Mouse (Mus musculus): ENCODE results near the gene Syncrip. TPM values are rescaled to one million over a fixed set of nuclear protein-coding genes. Genes with fewer than 3 reads are reported as not detected.
"Not testable (repeated sequence)": the region's sequence is repeated elsewhere in the genome, so short reads cannot be mapped to it uniquely, and the experiment has no call there.

Syncrip gene
- polyA plus RNA-seq (2016; fragmentation: Nextera tagmentation; extraction: Ambion mirVana): 119 and 121 TPM in 2 replicates

DNA sequence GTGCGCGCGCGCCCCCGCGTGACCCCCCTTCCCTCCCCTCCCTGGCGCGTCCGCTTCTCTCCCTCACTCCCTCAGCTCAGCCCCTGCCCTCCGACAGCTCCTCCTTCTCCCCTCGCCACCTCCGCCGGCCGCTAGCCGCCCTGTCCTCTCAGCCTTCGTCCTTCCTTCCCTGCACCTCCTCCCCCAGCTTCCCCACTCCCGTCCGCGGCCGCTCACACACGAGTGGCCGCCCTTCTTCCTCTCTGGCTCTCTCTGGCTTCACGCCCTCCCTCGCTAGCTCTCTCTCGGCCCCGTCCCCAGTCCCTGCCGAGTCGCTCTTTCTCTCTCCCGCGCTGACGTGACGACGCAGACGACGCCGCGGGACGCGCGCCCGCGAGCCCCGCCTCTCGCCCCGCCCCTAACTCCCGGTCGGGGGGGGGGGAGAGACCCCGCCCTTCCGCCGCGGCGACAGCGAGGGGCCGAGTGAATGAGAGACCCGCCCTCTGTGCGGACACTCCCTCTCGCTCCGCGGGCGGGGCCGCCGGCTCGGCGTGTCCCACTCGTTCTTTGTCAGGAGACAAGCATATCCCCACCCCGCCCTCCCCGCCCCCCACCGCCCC is at the start of gene Syncrip:
TSS of gene Syncrip (minus strand) at position 345 of the 599 bp plus-strand sequence.
- H3K4me2 ChIP-seq (replicated peaks): peak within 1 kb of the TSS; percentile 79
- WGBS: under 1% methylated on average over 54 of the region's 68 CpGs

DNA sequence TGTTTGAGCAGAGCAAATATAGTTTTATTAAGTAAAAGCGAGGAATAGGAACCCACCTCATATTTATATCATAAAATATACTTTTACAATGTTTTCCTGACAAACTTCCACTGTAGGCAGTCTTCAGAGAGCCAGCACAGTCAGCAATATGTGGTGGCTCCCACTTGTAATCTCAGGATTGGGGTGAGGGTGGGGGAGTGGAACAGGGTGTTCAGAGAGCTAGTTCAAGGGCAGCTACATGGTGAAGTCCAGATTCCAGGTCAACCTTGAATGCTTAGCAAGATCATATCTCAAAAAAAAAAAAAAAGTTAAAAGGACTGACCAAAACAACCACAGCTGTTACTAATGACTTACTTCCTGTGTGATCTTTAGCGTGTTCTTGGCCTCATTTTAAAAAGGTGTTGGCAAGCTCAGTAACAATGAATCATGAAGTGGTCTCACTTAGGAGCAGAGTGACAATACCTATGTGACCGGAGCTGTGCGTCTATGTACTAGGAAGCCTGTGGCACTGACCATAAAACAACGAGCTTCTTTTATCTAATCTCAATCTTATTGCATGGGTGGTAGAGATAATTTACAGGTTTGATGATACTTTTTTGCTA is 47.7 kb upstream of the Syncrip start:
- H3K9me3 ChIP-seq: no peaks in the 10 kb centered on the region
- no peak overlapping the region for H3K4me2 ChIP-seq (replicated peaks)
- no peaks in the 10 kb centered on the region for H3K27me3 ChIP-seq
- no peak for ATAC-seq (ENCODE audit: low FRiP score, low read depth)
- no peaks in the 10 kb centered on the region for H3K36me3 ChIP-seq
- H3K4me3 ChIP-seq: no peak overlapping the region
- H3K9ac ChIP-seq (replicated peaks): no peak overlapping the region
- no peaks in the 10 kb centered on the region for H3K4me1 ChIP-seq
- no peak overlapping the region for H3K27ac ChIP-seq (replicated peaks)
- 92% methylated on average over 5 of the region's 5 CpGs for WGBS

More for the DNA sequence above, at the start of gene Syncrip:
- not testable (repeated sequence) for H3K9me3 ChIP-seq, H3K36me3 ChIP-seq
- Histone ChIP-seq H3K9ac (replicated peaks) (peak within 1 kb of the TSS; percentile 99), H3K27me3 (peaks cover 11% of the 10 kb centered on the region), H3K4me1 (peaks cover 19% of the 10 kb centered on the region), H3K4me3 (peak within 1 kb of the TSS; percentile 100), H3K27ac (replicated peaks) (peak within 1 kb of the TSS; percentile 100)
- peak; percentile 94 for ATAC-seq (ENCODE audit: low FRiP score, low read depth)

DNA sequence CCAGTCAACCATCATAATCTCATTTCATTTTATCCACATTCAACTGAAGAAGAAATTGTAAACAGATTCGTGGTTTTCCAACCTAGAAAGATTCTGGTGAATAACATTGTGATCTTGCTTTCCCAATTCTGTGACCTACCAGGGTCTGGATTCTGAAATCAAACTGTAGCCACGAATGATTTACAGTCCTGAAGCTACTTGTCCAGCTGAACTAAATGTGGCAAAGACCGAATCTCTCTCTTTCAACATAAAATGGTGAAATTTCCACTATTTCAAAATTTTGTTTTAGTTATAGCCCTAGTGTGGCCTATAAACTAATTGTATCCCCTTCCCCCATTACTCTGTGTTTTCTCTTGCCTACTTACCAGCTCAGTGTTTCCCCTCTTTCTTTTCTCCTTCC is 47.2 kb upstream of the Syncrip start:
- H3K4me3 ChIP-seq: no peak overlapping the region
- H3K27me3 ChIP-seq: no peaks in the 10 kb centered on the region
- ATAC-seq (ENCODE audit: low FRiP score, low read depth): no peak
- no peak overlapping the region for H3K27ac ChIP-seq (replicated peaks)
- no peaks in the 10 kb centered on the region for H3K4me1 ChIP-seq
- no peaks in the 10 kb centered on the region for H3K9me3 ChIP-seq
- 85% methylated on average over 3 of the region's 3 CpGs for WGBS
- H3K36me3 ChIP-seq: no peaks in the 10 kb centered on the region
- H3K9ac ChIP-seq (replicated peaks): no peak overlapping the region
- no peak overlapping the region for H3K4me2 ChIP-seq (replicated peaks)

DNA sequence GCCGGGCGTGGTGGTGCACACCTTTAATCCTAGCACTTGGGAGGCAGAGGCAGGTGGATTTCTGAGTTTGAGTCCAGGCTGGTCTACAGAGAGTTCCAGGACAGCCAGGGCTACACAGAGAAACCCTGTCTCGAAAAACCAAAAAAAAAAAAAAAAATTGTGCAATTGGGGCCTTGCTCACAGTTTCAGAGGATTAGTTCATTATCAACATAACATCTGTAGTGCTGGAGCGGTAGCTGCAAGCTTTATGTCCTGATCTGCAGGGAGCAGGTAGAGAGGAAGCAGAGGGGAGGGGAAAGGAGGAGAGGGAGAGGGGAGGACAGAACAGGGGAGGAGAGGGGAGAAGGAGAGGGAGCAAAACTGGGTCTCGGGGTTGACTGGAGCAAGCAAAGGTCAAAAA is 46.4 kb upstream of the Syncrip start:
- no peaks in the 10 kb centered on the region for H3K9me3 ChIP-seq
- H3K4me2 ChIP-seq (replicated peaks): no peak overlapping the region
- ATAC-seq (ENCODE audit: low FRiP score, low read depth): no peak
- no peaks in the 10 kb centered on the region for H3K4me1 ChIP-seq
- H3K9ac ChIP-seq (replicated peaks): no peak overlapping the region
- no peak overlapping the region for H3K4me3 ChIP-seq
- no peak overlapping the region for H3K27ac ChIP-seq (replicated peaks)
- H3K27me3 ChIP-seq: no peaks in the 10 kb centered on the region
- no peaks in the 10 kb centered on the region for H3K36me3 ChIP-seq
- WGBS: 76% methylated on average over 5 of the region's 5 CpGs

DNA sequence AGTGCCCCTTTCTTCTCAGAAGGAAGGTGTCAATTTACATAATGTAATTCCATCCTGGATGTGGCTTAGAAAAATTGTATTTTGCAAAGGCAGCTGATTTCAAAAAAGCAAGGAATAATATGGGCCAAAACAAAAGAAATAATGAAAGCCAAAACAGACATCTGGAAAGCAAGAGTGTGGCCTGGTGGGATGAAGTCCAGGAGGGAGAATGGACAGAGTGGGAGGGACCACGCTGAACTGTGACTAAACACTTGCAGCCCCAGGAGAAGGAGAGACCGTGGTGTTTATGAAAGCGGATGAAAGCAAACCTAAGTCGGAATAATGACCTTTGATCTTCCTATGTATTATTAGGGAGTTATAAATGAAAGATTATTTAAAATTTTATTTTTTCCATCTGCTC is 45.6 kb upstream of the Syncrip start:
- Histone ChIP-seq H3K4me1 (no peaks in the 10 kb centered on the region), H3K9ac (replicated peaks) (no peak overlapping the region), H3K4me2 (replicated peaks) (no peak overlapping the region), H3K27ac (replicated peaks) (no peak overlapping the region), H3K4me3 (no peak overlapping the region), H3K36me3 (no peaks in the 10 kb centered on the region), H3K9me3 (no peaks in the 10 kb centered on the region), H3K27me3 (no peaks in the 10 kb centered on the region)
- 79% methylated on average over 4 of the region's 4 CpGs for WGBS
- ATAC-seq (ENCODE audit: low FRiP score, low read depth): no peak

DNA sequence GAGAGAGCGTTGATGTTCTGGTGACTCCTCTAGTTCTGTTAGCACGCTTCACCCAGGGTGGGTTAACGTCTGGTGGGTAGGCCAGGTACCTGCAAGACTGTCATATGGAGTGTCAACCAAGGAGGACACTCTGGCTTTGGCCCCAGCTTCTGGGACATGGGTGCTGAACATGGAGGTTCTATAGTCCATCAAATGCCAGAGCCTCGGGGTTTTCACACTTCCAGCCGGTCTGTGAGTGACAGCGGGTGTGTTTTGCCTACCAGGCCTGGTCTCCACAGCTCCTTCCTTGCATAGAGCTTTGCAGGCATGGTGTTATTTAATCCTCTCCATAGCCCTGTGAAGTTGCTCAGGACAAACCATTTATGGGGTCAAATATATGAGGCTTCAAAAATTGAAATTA is 43.0 kb upstream of the Syncrip start:
- H3K9ac ChIP-seq (replicated peaks): no peak overlapping the region
- peaks cover 9% of the 10 kb centered on the region for H3K4me1 ChIP-seq
- H3K9me3 ChIP-seq: no peaks in the 10 kb centered on the region
- no peaks in the 10 kb centered on the region for H3K27me3 ChIP-seq
- ATAC-seq (ENCODE audit: low FRiP score, low read depth): no peak
- H3K27ac ChIP-seq (replicated peaks): no peak overlapping the region
- H3K4me2 ChIP-seq (replicated peaks): no peak overlapping the region
- no peak overlapping the region for H3K4me3 ChIP-seq
- WGBS: 87% methylated on average over 6 of the region's 6 CpGs
- peaks cover 9% of the 10 kb centered on the region for H3K36me3 ChIP-seq

DNA sequence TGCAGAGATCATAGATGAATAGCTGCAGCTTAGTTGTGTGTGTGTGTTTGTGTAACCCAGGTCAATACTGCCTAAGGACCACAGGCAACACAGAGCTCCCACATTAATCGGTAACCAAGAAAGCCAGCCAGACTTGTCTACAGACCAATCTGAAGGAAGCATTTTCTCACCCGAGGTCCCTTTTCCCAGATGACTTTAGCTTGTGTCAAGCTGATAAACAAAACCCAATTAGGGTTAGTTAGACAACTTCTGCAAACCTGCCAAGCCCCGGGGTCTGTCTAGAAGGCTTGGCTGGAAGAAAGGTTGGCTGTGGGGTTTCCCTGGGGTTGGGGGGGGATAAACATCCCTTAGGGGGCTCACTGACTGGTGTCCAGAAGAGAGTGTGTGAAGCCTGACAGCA is 42.4 kb upstream of the Syncrip start:
- Histone ChIP-seq H3K4me2 (replicated peaks) (no peak overlapping the region), H3K4me1 (peaks cover 12% of the 10 kb centered on the region), H3K27ac (replicated peaks) (no peak overlapping the region), H3K36me3 (peaks cover 13% of the 10 kb centered on the region), H3K9me3 (no peaks in the 10 kb centered on the region), H3K4me3 (no peak overlapping the region), H3K9ac (replicated peaks) (no peak overlapping the region), H3K27me3 (no peaks in the 10 kb centered on the region)
- 87% methylated on average over 3 of the region's 3 CpGs for WGBS
- ATAC-seq (ENCODE audit: low FRiP score, low read depth): no peak

DNA sequence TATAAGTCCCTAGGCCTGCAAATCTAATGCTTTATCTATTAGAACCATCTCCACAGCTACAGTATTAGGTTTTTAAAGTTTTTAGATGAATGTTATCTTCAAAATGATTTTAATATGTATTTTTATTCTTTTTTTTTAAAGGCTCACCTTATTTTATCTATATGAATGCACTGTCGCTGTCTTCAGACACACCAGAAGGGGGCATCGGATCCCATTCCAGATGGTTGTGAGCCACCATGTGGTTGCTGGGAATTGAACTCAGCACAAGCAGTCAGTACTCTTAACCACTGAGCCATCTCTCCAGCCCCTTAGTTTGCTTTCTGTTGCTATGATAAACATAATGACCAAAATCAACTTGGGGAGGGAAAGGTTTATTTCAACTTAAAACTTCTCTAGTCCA is 42.0 kb upstream of the Syncrip start:
- Histone ChIP-seq H3K27ac (replicated peaks) (no peak overlapping the region), H3K9ac (replicated peaks) (no peak overlapping the region), H3K4me2 (replicated peaks) (no peak overlapping the region), H3K4me3 (no peak overlapping the region), H3K4me1 (peaks cover 12% of the 10 kb centered on the region), H3K9me3 (no peaks in the 10 kb centered on the region), H3K27me3 (no peaks in the 10 kb centered on the region), H3K36me3 (peaks cover 13% of the 10 kb centered on the region)
- WGBS: 94% methylated on average over 2 of the region's 2 CpGs
- ATAC-seq (ENCODE audit: low FRiP score, low read depth): no peak

DNA sequence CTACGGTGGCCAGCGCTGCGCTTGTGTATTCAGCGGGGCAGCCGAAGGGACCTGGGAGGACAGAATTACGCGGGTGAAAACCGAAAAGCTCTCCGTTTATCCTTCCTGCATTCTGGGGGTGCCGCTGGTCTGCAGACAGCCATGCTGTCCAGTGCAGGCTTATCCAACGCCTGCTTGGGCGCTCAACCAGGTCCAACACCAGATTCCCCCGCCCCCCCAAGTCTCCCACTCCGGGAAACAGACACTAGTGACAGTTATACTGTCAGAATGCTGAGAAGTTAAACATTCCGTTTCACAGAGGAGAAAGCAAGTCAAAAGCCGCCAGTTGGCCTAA is 40.9 kb upstream of the Syncrip start:
- Histone ChIP-seq H3K27me3 (no peaks in the 10 kb centered on the region), H3K36me3 (peaks cover 13% of the 10 kb centered on the region), H3K4me2 (replicated peaks) (peak overlapping the region; percentile 82), H3K4me3 (peak overlapping the region; percentile 80), H3K9ac (replicated peaks) (peak overlapping the region; percentile 94), H3K27ac (replicated peaks) (peak overlapping the region; percentile 93), H3K9me3 (no peaks in the 10 kb centered on the region), H3K4me1 (peaks cover 12% of the 10 kb centered on the region)
- ATAC-seq (ENCODE audit: low FRiP score, low read depth): no peak
- WGBS: 1% methylated on average over 16 of the region's 16 CpGs

DNA sequence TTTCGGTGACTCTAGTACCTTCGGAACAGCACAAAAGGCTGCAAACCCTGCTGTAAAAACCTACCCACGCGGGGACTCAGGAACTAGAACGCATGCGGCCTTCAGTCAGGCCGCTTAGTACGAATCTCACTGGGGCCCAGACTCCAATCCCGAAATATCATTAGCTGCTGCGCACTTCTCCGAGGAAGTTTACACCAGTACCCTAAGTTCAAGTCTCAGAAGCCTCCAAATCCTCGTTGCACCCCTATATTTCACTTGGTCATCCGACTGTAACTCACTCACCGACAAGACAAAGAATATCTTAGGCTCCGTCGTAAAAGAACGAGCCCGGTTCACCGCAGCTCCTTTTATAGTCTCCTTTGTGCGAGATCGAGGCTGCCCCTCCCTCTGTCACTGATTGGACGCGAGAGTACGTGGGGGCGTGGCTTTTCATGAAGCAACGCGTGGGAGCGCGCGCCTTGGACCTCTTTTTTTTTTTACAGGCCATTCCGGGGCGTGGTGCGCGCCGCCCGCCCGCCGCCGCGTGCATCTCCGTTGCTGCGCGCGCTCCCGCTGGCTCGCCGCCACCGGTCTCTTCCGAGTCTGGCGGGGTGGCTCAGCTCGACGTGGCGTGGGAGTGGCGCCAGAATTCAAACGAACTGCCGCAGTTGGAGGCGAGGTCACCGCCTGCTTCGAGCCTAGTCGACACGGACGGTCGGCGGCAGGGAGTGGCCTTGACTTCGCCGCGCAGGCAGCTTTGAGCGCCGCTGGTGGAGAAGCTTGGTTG is 40.4 kb upstream of the Syncrip start:
- no peaks in the 10 kb centered on the region for H3K9me3 ChIP-seq
- no peaks in the 10 kb centered on the region for H3K27me3 ChIP-seq
- under 1% methylated on average over 69 of the region's 69 CpGs for WGBS
- peaks cover 13% of the 10 kb centered on the region for H3K36me3 ChIP-seq
- peak overlapping the region; percentile 93 for H3K27ac ChIP-seq (replicated peaks)
- H3K4me1 ChIP-seq: peaks cover 12% of the 10 kb centered on the region
- peak; percentile 89 for ATAC-seq (ENCODE audit: low FRiP score, low read depth)
- H3K4me2 ChIP-seq (replicated peaks): peak overlapping the region; percentile 82
- peak overlapping the region; percentile 80 for H3K4me3 ChIP-seq
- peak overlapping the region; percentile 94 for H3K9ac ChIP-seq (replicated peaks)

DNA sequence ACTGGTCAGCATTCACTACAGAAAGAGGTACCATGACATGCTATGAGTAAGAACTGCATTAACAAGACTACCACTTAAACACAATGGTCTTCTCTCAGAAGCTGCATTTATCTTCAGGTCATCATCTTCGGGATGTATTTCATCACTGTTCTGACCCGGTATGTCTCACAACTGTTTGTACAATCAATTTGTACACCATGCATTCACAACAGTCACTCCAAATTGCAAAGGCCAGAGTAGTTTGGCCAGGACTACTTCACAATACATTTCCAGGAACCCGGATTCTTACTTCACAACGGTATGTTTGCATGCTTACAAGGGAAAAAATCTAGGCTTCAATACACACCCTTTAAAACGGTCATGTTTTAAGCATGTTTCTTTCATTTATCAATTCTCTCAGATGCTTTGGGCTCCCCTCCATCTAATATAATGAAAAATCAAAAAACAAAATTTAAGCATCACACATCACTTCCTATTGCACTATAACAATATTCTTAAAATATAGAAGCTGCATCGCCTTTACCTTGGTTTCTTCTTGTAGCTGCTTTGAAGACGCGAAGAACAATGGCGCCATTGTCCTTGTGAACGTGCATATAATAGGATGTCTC is 39.7 kb upstream of the Syncrip start:
- Histone ChIP-seq H3K4me3 (peak overlapping the region; percentile 80), H3K4me1 (peaks cover 12% of the 10 kb centered on the region), H3K27ac (replicated peaks) (peak overlapping the region; percentile 93), H3K36me3 (peaks cover 13% of the 10 kb centered on the region), H3K4me2 (replicated peaks) (peak overlapping the region; percentile 62), H3K9me3 (no peaks in the 10 kb centered on the region), H3K27me3 (no peaks in the 10 kb centered on the region), H3K9ac (replicated peaks) (peak overlapping the region; percentile 94)
- WGBS: 0% methylated on average over 10 of the region's 10 CpGs
- ATAC-seq (ENCODE audit: low FRiP score, low read depth): no peak

All from midbrain, embryonic 12.5 days (tissue).